Mouse (Mus musculus) cortical plate, adult 2 months (tissue): Measurements from ENCODE around the gene Rasgef1a.

Source experiments
- CTCF ChIP-seq: fragments of 200-500 bp; IDR thresholded peaks from 2 replicates; pipeline ENCODE4 v1.5.1; 2011; ENCODE audit warnings: mild to moderate bottlenecking, control low read depth, low read length; ENCODE audit not compliant: insufficient read depth; ENCODE audit errors: extremely low read depth
- POLR2A ChIP-seq: fragments of 200-500 bp; IDR thresholded peaks from 2 replicates; pipeline ENCODE4 v1.6.1; 2011; ENCODE audit warnings: mild to moderate bottlenecking, low read length, control low read depth; ENCODE audit not compliant: insufficient read depth; ENCODE audit errors: extremely low read depth

GRCm38 (mm10) chr6:117991928-117992327 lies 19.3 kb upstream of the Rasgef1a start:
- TF ChIP-seq CTCF, result no peak
- no peak for TF ChIP-seq POLR2A
